Mouse (Mus musculus): ENCODE data around the gene Akr1c20. TPM values are rescaled to one million over a fixed set of nuclear protein-coding genes. Genes with fewer than 3 reads are reported as not detected.

Akr1c20 gene
- total and polyA plus RNA-seq, 3 experiments: not detected

- Histone ChIP-seq H3K9me3 (replicated peaks; ENCODE audit: insufficient read depth, low read length) (no peaks in the 10 kb centered on the region), H3K4me1 (ENCODE audit: control insufficient read depth in 1 of 2, insufficient read depth in 2 of 2, low read length in 2 of 2) (no peaks in the 10 kb centered on the region), H3K4me3 (ENCODE audit: control insufficient read depth in 1 of 2, insufficient read depth in 1 of 2, low read depth in 2 of 2, low read length in 2 of 2) (no peak overlapping the region), H3K27ac (ENCODE audit: control insufficient read depth, low read depth, low read length) (no peak overlapping the region), H3K27me3 (ENCODE audit: control insufficient read depth in 1 of 2, insufficient read depth in 2 of 2, low read length in 2 of 2) (no peaks in the 10 kb centered on the region), H3K79me2 (ENCODE audit: control insufficient read depth, insufficient read depth, low read length, poor library complexity) (no peaks in the 10 kb centered on the region), H3K9ac (ENCODE audit: control insufficient read depth, low read depth, low read length, poor library complexity, severe bottlenecking) (no peak overlapping the region), H3K36me3 (ENCODE audit: control insufficient read depth in 1 of 2, insufficient read depth in 2 of 2, low read length in 2 of 2) (no peaks in the 10 kb centered on the region)
- no peak for DNase-seq (ENCODE audit: low read depth, low spot score)
- no peak for TF ChIP-seq NRF1 (IDR thresholded peaks at IDR 0.05; ENCODE audit: insufficient read depth, low read depth, low read length, poor library complexity, severe bottlenecking)
- TF ChIP-seq MAFK (IDR thresholded peaks at IDR 0.05; ENCODE audit: borderline replicate concordance, low read depth, low read length): no peak
- TF ChIP-seq POLR2AphosphoS5 (IDR thresholded peaks at IDR 0.05; ENCODE audit: borderline replicate concordance, low read depth, low read length): no peak
- TF ChIP-seq TAL1 (IDR thresholded peaks at IDR 0.05; ENCODE audit: low read length): no peak
- TF ChIP-seq POLR2A (IDR thresholded peaks at IDR 0.05; ENCODE audit: control insufficient read depth in 1 of 2, insufficient read depth in 1 of 2, low read depth in 1 of 2, low read length in 2 of 2, poor library complexity in 1 of 2): no peak
These were observed 55.2 kb downstream of the Akr1c20 start for GRCm38 (mm10) chr13:4467896-4468295.

DNA sequence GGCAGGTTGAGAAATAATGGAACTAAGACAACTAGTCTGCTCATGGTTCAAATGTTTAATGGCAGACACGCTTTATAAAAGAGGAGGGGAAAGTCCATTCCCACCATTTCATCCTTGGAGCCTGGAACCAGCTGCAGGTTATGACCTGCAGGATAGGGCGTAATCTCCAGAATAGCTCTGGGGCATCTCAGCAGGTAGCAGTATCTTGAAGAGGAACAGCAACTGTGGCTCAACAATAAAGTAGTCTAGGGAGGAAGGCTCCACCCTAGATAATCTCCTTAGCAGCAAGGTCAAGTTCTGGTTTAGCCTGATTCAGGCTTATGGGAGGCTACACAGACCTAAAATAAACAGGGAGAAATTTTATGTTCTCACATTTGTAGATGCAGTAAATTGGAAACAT, 57.5 kb downstream of the Akr1c20 start:
- Histone ChIP-seq H3K4me1 (ENCODE audit: control insufficient read depth in 1 of 2, insufficient read depth in 2 of 2, low read length in 2 of 2) (no peaks in the 10 kb centered on the region), H3K36me3 (ENCODE audit: control insufficient read depth in 1 of 2, insufficient read depth in 2 of 2, low read length in 2 of 2) (no peaks in the 10 kb centered on the region), H3K4me3 (ENCODE audit: control insufficient read depth in 1 of 2, insufficient read depth in 1 of 2, low read depth in 2 of 2, low read length in 2 of 2) (no peak overlapping the region), H3K9ac (ENCODE audit: control insufficient read depth, low read depth, low read length, poor library complexity, severe bottlenecking) (no peak overlapping the region), H3K27ac (ENCODE audit: control insufficient read depth, low read depth, low read length) (no peak overlapping the region), H3K9me3 (replicated peaks; ENCODE audit: insufficient read depth, low read length) (no peaks in the 10 kb centered on the region), H3K27me3 (ENCODE audit: control insufficient read depth in 1 of 2, insufficient read depth in 2 of 2, low read length in 2 of 2) (no peaks in the 10 kb centered on the region), H3K79me2 (ENCODE audit: control insufficient read depth, insufficient read depth, low read length, poor library complexity) (no peaks in the 10 kb centered on the region)
- DNase-seq (ENCODE audit: low read depth, low spot score): no peak
- TF ChIP-seq GATA1 (IDR thresholded peaks at IDR 0.05; ENCODE audit: low read depth, low read length): no peak
- no peak for TF ChIP-seq KAT2A (conservative IDR thresholded peaks at IDR 0.05; ENCODE audit: low read depth, low read length)
- no peak for TF ChIP-seq MEF2A (IDR thresholded peaks at IDR 0.05; ENCODE audit: extremely low read depth, insufficient replicate concordance, low read depth, low read length, poor library complexity, severe bottlenecking)
- no peak for TF ChIP-seq POLR2AphosphoS2 (IDR thresholded peaks at IDR 0.05; ENCODE audit: low read length)
- TF ChIP-seq GABPA (IDR thresholded peaks at IDR 0.05; ENCODE audit: low read depth, low read length): no peak

Other genes with a start within 250 kb of the Akr1c20 start
- 0.42 and 0.62 TPM in 2 replicates for gene Akr1c12, start 243.9 kb downstream of the Akr1c20 start, total RNA-seq (2012; rRNA removed)
- under 1 TPM in 1 of 2 experiments, not detected in 1; 0.45 TPM for gene Akr1c12, start 243.9 kb downstream of the Akr1c20 start, polyA plus RNA-seq (2012; ENCODE audit: insufficient read depth in 1 of 2, insufficient read length in 2 of 2, low read depth in 1 of 2, low replicate concordance in 2 of 2, missing spikeins in 1 of 2)
- not detected in 2 replicates for gene Akr1c6, start 89.0 kb downstream of the Akr1c20 start, total RNA-seq (2012; rRNA removed)
- gene Akr1c6, start 89.0 kb downstream of the Akr1c20 start, polyA plus RNA-seq (2012; ENCODE audit: insufficient read depth in 1 of 2, insufficient read length in 2 of 2, low read depth in 1 of 2, low replicate concordance in 2 of 2, missing spikeins in 1 of 2): not detected
- gene Akr1c21, start 50.7 kb upstream of the Akr1c20 start, total RNA-seq (2012; rRNA removed): 0.36 and 0.39 TPM in 2 replicates
- gene Akr1c21, start 50.7 kb upstream of the Akr1c20 start, polyA plus RNA-seq (2012; ENCODE audit: insufficient read depth in 1 of 2, insufficient read length in 2 of 2, low read depth in 1 of 2, low replicate concordance in 2 of 2, missing spikeins in 1 of 2): under 1 TPM in 1 of 2 experiments, not detected in 1; 0.18 TPM
- gene Akr1e1, start 85.8 kb upstream of the Akr1c20 start, total RNA-seq (2012; rRNA removed): 13.8 and 14.4 TPM in 2 replicates
- 10 to 100 TPM in 1 of 2 experiments, not detected in 1; 16.2 TPM for gene Akr1e1, start 85.8 kb upstream of the Akr1c20 start, polyA plus RNA-seq (2012; ENCODE audit: insufficient read depth in 1 of 2, insufficient read length in 2 of 2, low read depth in 1 of 2, low replicate concordance in 2 of 2, missing spikeins in 1 of 2)

All from MEL (cell line).